Mouse (Mus musculus): ENCODE measurements around the gene Sarm1. TPM values are rescaled to one million over a fixed set of nuclear protein-coding genes. Genes with fewer than 3 reads are reported as not detected.

The Sarm1 gene
- total and polyA plus RNA-seq, 2 experiments from 2014 or later, result 34.7 to 47.5 TPM

DNA sequence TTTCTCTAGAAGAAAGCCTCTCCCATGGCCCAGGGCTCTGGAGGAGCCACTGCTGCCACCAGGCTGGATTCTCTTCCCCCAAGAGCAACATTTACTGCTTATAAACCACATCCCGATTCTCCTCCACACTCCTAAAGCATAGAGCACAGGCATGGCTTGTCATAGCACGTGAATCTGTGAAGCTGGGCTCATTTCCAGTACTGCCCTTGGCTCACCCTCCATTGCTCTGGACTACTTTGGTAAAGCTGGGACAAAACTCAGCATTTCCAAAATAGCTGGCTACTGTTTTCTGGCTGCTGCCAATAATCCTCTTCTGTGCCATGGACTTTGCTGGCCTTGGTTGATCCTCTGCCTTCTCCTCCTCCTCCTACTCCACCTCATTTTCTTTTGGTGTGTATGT is 73.2 kb downstream of the Sarm1 start:
- H3K4me1 ChIP-seq (ENCODE audit: insufficient read depth), result no peaks in the 10 kb centered on the region
- DNase-seq (peak; percentile 18), ATAC-seq (no peak)
- no peaks in the 10 kb centered on the region for H3K9me3 ChIP-seq (ENCODE audit: low read length)
- no peaks in the 10 kb centered on the region for H3K36me3 ChIP-seq (ENCODE audit: insufficient read depth)
- WGBS, result 68% methylated on average over 2 of the region's 2 CpGs
- no peak overlapping the region for H3K9ac ChIP-seq
- H3K27ac ChIP-seq (ENCODE audit: low read depth, low read length), result no peak overlapping the region
- no peaks in the 10 kb centered on the region for H3K27me3 ChIP-seq (ENCODE audit: insufficient read depth, low read length)
- TF ChIP-seq CTCF (IDR thresholded peaks at IDR 0.05; ENCODE audit: low read depth), result no peak
- no peak overlapping the region for H3K4me2 ChIP-seq (ENCODE audit: low read depth)
- H3K4me3 ChIP-seq (ENCODE audit: low read depth, low read length), result no peak overlapping the region

Other genes with a start within 250 kb of the Sarm1 start
- 58.6 and 70.2 TPM in 2 replicates for gene 2610507B11Rik, start 236.0 kb downstream of the Sarm1 start, total RNA-seq (2014; rRNA removed)
- gene 2610507B11Rik, start 236.0 kb downstream of the Sarm1 start, polyA plus RNA-seq (2015; fragmentation: Nextera tagmentation; extraction: Ambion mirVana), result 34.6 and 49.4 TPM in 2 replicates
- 0.38 and 0.62 TPM in 2 replicates for gene BC030499, start 206.9 kb downstream of the Sarm1 start, total RNA-seq (2014; rRNA removed)
- not detected in 2 replicates for gene BC030499, start 206.9 kb downstream of the Sarm1 start, polyA plus RNA-seq (2015; fragmentation: Nextera tagmentation; extraction: Ambion mirVana)
- 5.7 and 6.5 TPM in 2 replicates for gene Spag5, start 196.2 kb downstream of the Sarm1 start, total RNA-seq (2014; rRNA removed)
- 3.5 and 4.8 TPM in 2 replicates for gene Spag5, start 196.2 kb downstream of the Sarm1 start, polyA plus RNA-seq (2015; fragmentation: Nextera tagmentation; extraction: Ambion mirVana)
- gene Aldoc, start 174.8 kb downstream of the Sarm1 start, total RNA-seq (2014; rRNA removed), result 187 and 207 TPM in 2 replicates
- 182 and 219 TPM in 2 replicates for gene Aldoc, start 174.8 kb downstream of the Sarm1 start, polyA plus RNA-seq (2015; fragmentation: Nextera tagmentation; extraction: Ambion mirVana)
- gene Pigs, start 169.3 kb downstream of the Sarm1 start, total RNA-seq (2014; rRNA removed), result 33.0 and 43.1 TPM in 2 replicates
- 63.7 and 76.8 TPM in 2 replicates for gene Pigs, start 169.3 kb downstream of the Sarm1 start, polyA plus RNA-seq (2015; fragmentation: Nextera tagmentation; extraction: Ambion mirVana)
- 86.5 and 99.7 TPM in 2 replicates for gene Unc119, start 154.3 kb downstream of the Sarm1 start, total RNA-seq (2014; rRNA removed)
- 72.2 and 72.5 TPM in 2 replicates for gene Unc119, start 154.3 kb downstream of the Sarm1 start, polyA plus RNA-seq (2015; fragmentation: Nextera tagmentation; extraction: Ambion mirVana)
- gene Foxn1, start 111.2 kb downstream of the Sarm1 start, total RNA-seq (2014; rRNA removed), result not detected in 2 replicates
- not detected in 2 replicates for gene Foxn1, start 111.2 kb downstream of the Sarm1 start, polyA plus RNA-seq (2015; fragmentation: Nextera tagmentation; extraction: Ambion mirVana)
- not detected in 2 replicates for gene Slc13a2, start 75.5 kb downstream of the Sarm1 start, total RNA-seq (2014; rRNA removed)
- gene Slc13a2, start 75.5 kb downstream of the Sarm1 start, polyA plus RNA-seq (2015; fragmentation: Nextera tagmentation; extraction: Ambion mirVana), result not detected in 2 replicates
- gene Slc46a1, start 32.1 kb downstream of the Sarm1 start, total RNA-seq (2014; rRNA removed), result 10.8 and 11.2 TPM in 2 replicates
- gene Slc46a1, start 32.1 kb downstream of the Sarm1 start, polyA plus RNA-seq (2015; fragmentation: Nextera tagmentation; extraction: Ambion mirVana), result 16.5 and 18.8 TPM in 2 replicates
- gene Vtn, start 1.3 kb upstream of the Sarm1 start, total RNA-seq (2014; rRNA removed), result 82.8 and 94.4 TPM in 2 replicates
- 111 and 129 TPM in 2 replicates for gene Vtn, start 1.3 kb upstream of the Sarm1 start, polyA plus RNA-seq (2015; fragmentation: Nextera tagmentation; extraction: Ambion mirVana)
- gene Sebox, start 5.7 kb upstream of the Sarm1 start, total RNA-seq (2014; rRNA removed), result 0.14 and 0.15 TPM in 2 replicates
- gene Sebox, start 5.7 kb upstream of the Sarm1 start, polyA plus RNA-seq (2015; fragmentation: Nextera tagmentation; extraction: Ambion mirVana), result 0.35 TPM in 1 of 2 replicates, not detected in the other
- gene Tmem199, start 14.4 kb upstream of the Sarm1 start, total RNA-seq (2014; rRNA removed), result 64.8 and 73.2 TPM in 2 replicates
- 84.2 and 86.0 TPM in 2 replicates for gene Tmem199, start 14.4 kb upstream of the Sarm1 start, polyA plus RNA-seq (2015; fragmentation: Nextera tagmentation; extraction: Ambion mirVana)
- 139 and 157 TPM in 2 replicates for gene Poldip2, start 14.4 kb upstream of the Sarm1 start, total RNA-seq (2014; rRNA removed)
- gene Poldip2, start 14.4 kb upstream of the Sarm1 start, polyA plus RNA-seq (2015; fragmentation: Nextera tagmentation; extraction: Ambion mirVana), result 165 and 175 TPM in 2 replicates
- 38.9 and 42.7 TPM in 2 replicates for gene Tnfaip1, start 38.6 kb upstream of the Sarm1 start, total RNA-seq (2014; rRNA removed)
- gene Tnfaip1, start 38.6 kb upstream of the Sarm1 start, polyA plus RNA-seq (2015; fragmentation: Nextera tagmentation; extraction: Ambion mirVana), result 54.6 and 66.3 TPM in 2 replicates
- 106 and 119 TPM in 2 replicates for gene Ift20, start 38.6 kb upstream of the Sarm1 start, total RNA-seq (2014; rRNA removed)
- gene Ift20, start 38.6 kb upstream of the Sarm1 start, polyA plus RNA-seq (2015; fragmentation: Nextera tagmentation; extraction: Ambion mirVana), result 124 and 140 TPM in 2 replicates
- gene Tmem97, start 53.0 kb upstream of the Sarm1 start, total RNA-seq (2014; rRNA removed), result 32.7 and 33.9 TPM in 2 replicates
- 37.1 and 42.1 TPM in 2 replicates for gene Tmem97, start 53.0 kb upstream of the Sarm1 start, polyA plus RNA-seq (2015; fragmentation: Nextera tagmentation; extraction: Ambion mirVana)
- gene Nlk, start 199.6 kb upstream of the Sarm1 start, total RNA-seq (2014; rRNA removed), result 43.1 and 43.2 TPM in 2 replicates
- gene Nlk, start 199.6 kb upstream of the Sarm1 start, polyA plus RNA-seq (2015; fragmentation: Nextera tagmentation; extraction: Ambion mirVana), result 26.0 and 27.8 TPM in 2 replicates